Mouse (Mus musculus) CH12.LX (cell line): Measurements from ENCODE around the gene Nab2.

ENCODE experiments used
- CHD1 ChIP-seq: IDR thresholded peaks from 2 replicates; pipeline ENCODE4 v1.6.1; 2012; ENCODE audit warnings: low read depth, low read length, improper control_type of control experiment, inconsistent platforms
- CTCF ChIP-seq, 2 experiments: IDR thresholded peaks in 1 of 2; conservative IDR thresholded peaks in 1 of 2; 2 replicates each; pipeline ENCODE4 v1.5.1; 2011 to 2012; ENCODE audit warnings: low read depth in 2 of 2, low read length in 2 of 2, improper control_type of control experiment in 1 of 2, inconsistent platforms in 1 of 2, mild to moderate bottlenecking in 1 of 2, moderate library complexity in 1 of 2
- JUND ChIP-seq: conservative IDR thresholded peaks from 2 replicates; pipeline ENCODE4 v1.6.1; 2011; ENCODE audit warnings: low read depth, low read length, improper control_type of control experiment
- MXI1 ChIP-seq: IDR thresholded peaks from 2 replicates; pipeline ENCODE4 v1.6.1; 2011; ENCODE audit warnings: mild to moderate bottlenecking, low read depth, low read length, improper control_type of control experiment
- POLR2A ChIP-seq: IDR thresholded peaks from 2 replicates; pipeline ENCODE4 v1.6.1; 2011; ENCODE audit warnings: low read depth, mild to moderate bottlenecking, improper control_type of control experiment, low read length
- POLR2AphosphoS2 ChIP-seq: IDR thresholded peaks from 2 replicates; pipeline ENCODE4 v1.6.1; 2011; ENCODE audit warnings: low read depth, low read length, improper control_type of control experiment
- USF1 ChIP-seq: IDR thresholded peaks from 2 replicates; pipeline ENCODE4 v1.6.1; 2014; ENCODE audit warnings: low read depth, mild to moderate bottlenecking, inconsistent platforms, low read length, improper control_type of control experiment
- ZC3H11A ChIP-seq: IDR thresholded peaks from 2 replicates; pipeline ENCODE4 v1.6.1; 2012; ENCODE audit warnings: low read depth, mild to moderate bottlenecking, inconsistent platforms, low read length, improper control_type of control experiment

DNA sequence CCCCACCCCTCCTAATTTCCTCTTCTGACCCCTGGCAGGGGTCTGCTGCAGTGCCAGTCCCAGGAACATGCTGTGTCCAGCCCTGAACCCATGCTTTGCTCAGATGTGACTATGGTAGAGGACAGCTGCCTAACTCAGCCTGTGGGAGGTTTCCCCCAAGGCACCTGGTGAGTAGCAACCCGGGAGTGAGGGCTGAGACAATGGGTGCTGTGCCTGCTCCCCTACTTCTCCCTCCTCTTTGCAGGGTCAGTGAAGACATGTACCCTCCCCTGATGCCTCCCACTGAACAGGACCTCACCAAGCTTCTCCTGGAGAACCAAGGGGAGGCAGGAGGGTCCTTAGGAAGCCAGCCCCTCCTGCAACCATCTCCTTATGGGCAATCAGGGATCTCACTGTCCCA lies 8.8 kb downstream of the Nab2 start:
- TF ChIP-seq CHD1 (no peak), JUND (no peak), ZC3H11A (no peak), POLR2A (no peak), USF1 (no peak), POLR2AphosphoS2 (no peak), CTCF (conservative IDR thresholded peaks at IDR 0.05 in 1 of 2, IDR thresholded peaks at IDR 0.05 in 1 of 2; ENCODE audit: low read depth in 2 of 2, low read length in 2 of 2) (no peak), MXI1 (no peak)
